Comparison of ENCODE assay signal across 18 mouse cellular contexts in the genomic region with DNA sequence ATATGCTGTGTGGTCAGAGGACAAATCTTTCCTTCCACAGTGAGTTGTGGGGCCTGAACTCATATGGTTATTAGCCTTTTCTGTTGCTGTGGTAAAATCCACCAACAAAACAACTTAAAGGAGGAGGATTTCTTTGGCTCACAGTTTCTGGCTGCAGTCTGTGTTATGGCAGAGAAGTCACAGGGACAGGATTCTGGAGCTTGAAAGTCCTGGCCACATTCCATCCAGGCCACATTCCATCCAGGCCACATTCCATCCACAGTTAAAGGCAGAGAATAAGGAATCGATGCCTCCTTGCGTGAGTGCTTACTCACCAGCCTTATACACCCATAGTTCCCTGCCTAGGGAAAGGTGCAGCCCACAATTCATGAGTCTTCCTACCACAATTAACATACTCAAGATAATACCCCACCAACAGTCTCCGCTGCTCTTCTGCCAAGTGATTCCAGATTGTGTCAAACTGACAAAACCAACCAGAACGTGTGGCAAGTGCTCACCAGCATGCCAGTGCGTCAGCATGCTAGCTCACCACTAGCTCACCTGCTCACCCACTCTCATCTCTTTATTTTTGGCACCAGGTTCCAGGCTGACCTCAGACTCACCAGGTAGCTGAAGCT. TPM values are rescaled to one million over a fixed set of nuclear protein-coding genes. Genes with fewer than 3 reads are reported as not detected.
DNase-seq lines count a peak whose midpoint lies in the region; ATAC-seq and TF ChIP-seq lines count a peak whose summit lies in the region.
"Had no signal": no experiment of that assay in that cellular context is flagged by ENCODE, and none has a peak within 500 bp of the region (broad histone marks: within the 10 kb centered on the region; RNA-seq: fewer than 3 reads in every experiment).

No protein-coding gene starts in this region.

- DNase-seq in heart, postnatal 0 days (ENCODE audit: low spot score), result peak; percentile 23
- DNase-seq in heart, postnatal 4 days, result no peak
- peak; percentile 37 for DNase-seq in ES-CJ7 (ENCODE audit: low read depth, low spot score)
- DNase-seq in brain, adult 2 months (ENCODE audit: low read depth, low spot score), result peak; percentile 59
- peak; percentile 50 to 60 for DNase-seq in cerebellum, postnatal 25 days
- no peak for DNase-seq in hindbrain, embryonic 14.5 days (ENCODE audit: low spot score)
- no peak for DNase-seq in spleen, postnatal 14 days (ENCODE audit: low spot score in 2 of 2)
- DNase-seq in neural tube, embryonic 10.5 days (ENCODE audit: extremely low spot score, low spot score), result no peak
- DNase-seq: adrenal gland, adult 8-10 months; gastrocnemius, postnatal 10 days; liver, postnatal 0 days; thymus, adult 18-20 months had no signal

- H3K27ac ChIP-seq in heart, postnatal 0 days (ENCODE audit: low read depth), result no peak overlapping the region
- no peak overlapping the region for H3K27ac ChIP-seq in hindbrain, embryonic 14.5 days
- H3K27ac ChIP-seq: embryonic facial prominence, embryonic 13.5 days; hindbrain, embryonic 12.5 days had no signal

- no peak for ATAC-seq in heart, postnatal 0 days (ENCODE audit: insufficient read depth, low read depth)
- ATAC-seq in hindbrain, embryonic 14.5 days (ENCODE audit: low FRiP score), result no peak
- ATAC-seq: forebrain, embryonic 14.5 days; intestine, postnatal 0 days; liver, postnatal 0 days had no signal

- no peak for TF ChIP-seq EP300 in heart, postnatal 0 days (IDR thresholded peaks at IDR 0.05; ENCODE audit: low read depth)

- TF ChIP-seq CTCF in heart, postnatal 0 days (IDR thresholded peaks at IDR 0.05; ENCODE audit: low read depth), result no peak

- no peaks in the 10 kb centered on the region for H3K27me3 ChIP-seq in heart, postnatal 0 days (ENCODE audit: control insufficient read depth, insufficient read depth, low read length)
- no peaks in the 10 kb centered on the region for H3K27me3 ChIP-seq in hindbrain, embryonic 14.5 days (ENCODE audit: control insufficient read depth, insufficient read depth, low read length)
- H3K27me3 ChIP-seq: embryonic facial prominence, embryonic 13.5 days; hindbrain, embryonic 12.5 days had no signal

- WGBS in heart, postnatal 0 days, result 34% methylated on average over 5 of the region's 5 CpGs
- 84% methylated on average over 5 of the region's 5 CpGs for WGBS in hindbrain, embryonic 14.5 days

- H3K4me3 ChIP-seq in heart, postnatal 0 days (ENCODE audit: low read depth, low read length), result no peak overlapping the region
- H3K4me3 ChIP-seq in hindbrain, embryonic 14.5 days (replicated peaks; ENCODE audit: low read length), result no peak overlapping the region
- H3K4me3 ChIP-seq: embryonic facial prominence, embryonic 13.5 days; hindbrain, embryonic 12.5 days; myocyte had no signal

- H3K9me3 ChIP-seq in heart, postnatal 0 days (replicated peaks; ENCODE audit: control insufficient read depth, low read length), result no peaks in the 10 kb centered on the region
- H3K9me3 ChIP-seq in hindbrain, embryonic 14.5 days (ENCODE audit: control insufficient read depth, low read length), result no peaks in the 10 kb centered on the region
- H3K9me3 ChIP-seq: embryonic facial prominence, embryonic 13.5 days; hindbrain, embryonic 12.5 days had no signal

- H3K4me2 ChIP-seq in heart, postnatal 0 days (ENCODE audit: low read depth, low read length), result no peak overlapping the region
- H3K4me2 ChIP-seq in hindbrain, embryonic 14.5 days (replicated peaks), result no peak overlapping the region
- H3K4me2 ChIP-seq: embryonic facial prominence, embryonic 13.5 days; heart, embryonic 11.5 days; hindbrain, embryonic 12.5 days had no signal

- no peak overlapping the region for H3K9ac ChIP-seq in heart, postnatal 0 days (replicated peaks; ENCODE audit: low read depth, low read length)
- H3K9ac ChIP-seq in hindbrain, embryonic 14.5 days, result no peak overlapping the region
- H3K9ac ChIP-seq: embryonic facial prominence, embryonic 13.5 days; hindbrain, embryonic 12.5 days; liver, postnatal 0 days had no signal

- no peaks in the 10 kb centered on the region for H3K4me1 ChIP-seq in heart, postnatal 0 days (ENCODE audit: control insufficient read depth, insufficient read depth)
- peaks cover 4% of the 10 kb centered on the region; the same call in 1 of the 2 replicates for H3K4me1 ChIP-seq in hindbrain, embryonic 14.5 days (replicated peaks; ENCODE audit: control insufficient read depth, insufficient read depth, low read length)
- H3K4me1 ChIP-seq: hindbrain, embryonic 12.5 days had no signal

- no peaks in the 10 kb centered on the region for H3K36me3 ChIP-seq in heart, postnatal 0 days (replicated peaks; ENCODE audit: control insufficient read depth, insufficient read depth, low read length)
- H3K36me3 ChIP-seq in hindbrain, embryonic 14.5 days (replicated peaks; ENCODE audit: control insufficient read depth, insufficient read depth), result no peaks in the 10 kb centered on the region
- H3K36me3 ChIP-seq: embryonic facial prominence, embryonic 13.5 days; hindbrain, embryonic 12.5 days had no signal

RNA-seq across cellular contexts. Expression of gene N4bp1, which starts 38.3 kb away (rescaled TPM):
- 7.6 and 9.1 TPM in 2 replicates for total RNA-seq in heart, postnatal 0 days (2014; rRNA removed; ENCODE audit: low replicate concordance)
- polyA plus RNA-seq in heart, postnatal 0 days (2015; fragmentation: Nextera tagmentation; extraction: Ambion mirVana), result 3.5 and 3.8 TPM in 2 replicates
- total RNA-seq in heart, postnatal 4 days (2021), result 10 to 100 TPM; 23.3 to 24.0 TPM
- 11.0 and 11.8 TPM in 2 replicates for polyA plus RNA-seq in hindbrain, embryonic 14.5 days (2014; fragmentation: Nextera tagmentation; extraction: Ambion mirVana)

Comparison
In these comparisons a context has a peak if more than half of its experiments do, and no peak if none do; other contexts are left out.
1. DNase-seq: peak in heart, postnatal 0 days (single experiment), ES-CJ7 (single experiment), brain, adult 2 months (single experiment) and cerebellum, postnatal 25 days (2 of 2); none in heart, postnatal 4 days (single experiment), hindbrain, embryonic 14.5 days (single experiment), spleen, postnatal 14 days (0 of 2) and neural tube, embryonic 10.5 days (single experiment).